Mouse (Mus musculus): Measurements from ENCODE around the gene Adh6a. TPM values are rescaled to one million over a fixed set of nuclear protein-coding genes. Genes with fewer than 3 reads are reported as not detected.
A peak's percentile ranks its signal among the peaks of the same experiment; 100 is the strongest.
"Not testable (repeated sequence)": the region's sequence is repeated elsewhere in the genome, so short reads cannot be mapped to it uniquely, and the experiment has no call there.

Gene Adh6a
- total RNA-seq, 1 experiment from 2014 or later, result not detected

DNA sequence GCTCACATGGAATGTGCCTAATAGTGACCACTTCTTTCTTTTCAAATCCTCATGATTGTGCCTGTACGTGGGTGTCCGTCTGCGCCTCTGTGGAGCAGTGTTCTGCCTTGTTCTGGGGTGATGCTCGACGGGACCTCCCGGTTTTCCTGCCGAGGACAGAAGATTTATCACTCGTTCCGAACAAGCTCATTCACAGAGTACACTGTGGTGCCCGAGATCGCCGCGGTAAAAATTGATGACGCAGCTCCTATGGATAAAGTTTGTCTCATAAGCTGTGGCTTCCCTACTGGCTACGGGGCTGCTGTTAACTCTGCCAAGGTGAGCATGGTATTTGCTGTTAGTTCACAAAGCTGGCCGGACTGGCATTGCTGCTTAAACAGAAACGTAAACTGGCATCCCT lies 11.9 kb downstream of the Adh6a start:
- DNase-seq, result no peak

DNA sequence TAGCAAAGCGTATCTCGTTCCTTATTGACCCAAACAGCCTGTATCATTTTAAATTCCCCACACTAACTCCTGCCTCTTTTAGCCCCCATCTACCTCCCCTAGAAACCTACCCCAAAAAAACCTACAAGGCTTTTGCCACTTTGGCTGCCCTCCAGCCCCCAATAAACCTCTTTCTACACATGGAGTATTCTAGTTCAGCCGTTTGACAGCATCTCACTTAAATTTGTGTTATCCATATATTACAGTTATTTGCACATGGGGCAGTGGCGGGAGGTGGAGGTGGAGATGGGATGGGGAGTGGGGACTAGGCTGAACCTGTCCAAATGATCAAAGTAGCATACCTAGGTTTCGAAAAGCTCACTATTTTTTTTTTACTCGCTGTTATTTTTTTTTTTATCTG lies 12.4 kb downstream of the Adh6a start:
- DNase-seq, result no peak

DNA sequence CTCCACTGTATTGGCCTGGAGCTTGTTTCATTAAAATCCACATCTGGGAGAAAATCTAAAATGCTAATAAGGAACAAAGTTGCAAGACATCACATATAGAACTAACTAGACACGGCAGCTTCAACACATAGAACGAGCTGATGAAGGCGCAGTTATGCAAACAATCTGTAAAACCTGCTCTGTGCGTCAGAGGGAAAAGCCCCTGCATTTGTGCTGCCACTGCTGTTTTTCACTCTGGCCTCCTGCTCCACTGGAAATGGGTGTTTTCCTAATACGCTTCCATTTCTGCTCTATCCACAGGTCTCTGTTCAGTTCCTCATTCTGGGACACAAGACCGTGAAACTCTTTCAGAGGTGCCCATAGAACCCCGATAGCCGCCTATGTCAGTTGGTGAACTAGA lies 20.8 kb downstream of the Adh6a start:
- DNase-seq, result no peak

DNA sequence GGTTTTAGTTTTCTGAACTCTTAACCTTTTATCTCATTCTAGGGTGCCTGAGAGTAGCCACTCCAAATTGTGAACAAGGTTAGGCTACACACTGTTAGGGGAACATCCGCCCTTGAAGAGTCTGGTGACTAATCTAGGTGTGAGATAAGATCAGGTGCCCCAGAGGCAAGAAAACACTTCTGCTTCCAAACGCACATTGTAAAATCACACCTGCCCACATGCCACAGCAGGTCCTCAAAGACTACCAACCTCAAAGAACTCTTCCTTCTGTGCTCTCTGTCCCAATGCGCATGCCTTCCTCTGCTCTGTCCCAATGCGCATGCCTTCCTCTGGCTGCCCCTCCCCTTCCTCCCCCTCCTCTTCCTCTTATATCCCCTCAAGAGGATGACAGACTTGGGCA lies 21.2 kb downstream of the Adh6a start:
- DNase-seq, result no peak

DNA sequence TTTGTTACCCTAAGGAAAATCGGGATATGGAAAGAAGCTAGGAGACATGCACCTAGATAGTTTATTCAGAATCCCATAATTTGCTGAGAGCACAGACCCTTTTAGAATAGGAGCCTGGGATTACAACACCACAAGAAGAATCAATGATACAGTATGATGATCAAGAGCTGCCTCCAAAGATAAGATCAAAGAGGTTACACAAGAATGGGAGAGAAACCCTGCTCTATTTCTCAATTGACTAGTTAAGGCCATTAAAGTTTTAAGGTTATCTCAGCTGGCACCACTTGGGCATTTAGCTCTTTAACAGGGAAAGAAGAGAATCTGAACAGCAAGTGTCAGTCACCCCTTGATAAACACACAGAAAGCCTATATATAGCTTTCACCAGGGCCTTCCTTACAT lies 22.5 kb downstream of the Adh6a start:
- no peak for DNase-seq

DNA sequence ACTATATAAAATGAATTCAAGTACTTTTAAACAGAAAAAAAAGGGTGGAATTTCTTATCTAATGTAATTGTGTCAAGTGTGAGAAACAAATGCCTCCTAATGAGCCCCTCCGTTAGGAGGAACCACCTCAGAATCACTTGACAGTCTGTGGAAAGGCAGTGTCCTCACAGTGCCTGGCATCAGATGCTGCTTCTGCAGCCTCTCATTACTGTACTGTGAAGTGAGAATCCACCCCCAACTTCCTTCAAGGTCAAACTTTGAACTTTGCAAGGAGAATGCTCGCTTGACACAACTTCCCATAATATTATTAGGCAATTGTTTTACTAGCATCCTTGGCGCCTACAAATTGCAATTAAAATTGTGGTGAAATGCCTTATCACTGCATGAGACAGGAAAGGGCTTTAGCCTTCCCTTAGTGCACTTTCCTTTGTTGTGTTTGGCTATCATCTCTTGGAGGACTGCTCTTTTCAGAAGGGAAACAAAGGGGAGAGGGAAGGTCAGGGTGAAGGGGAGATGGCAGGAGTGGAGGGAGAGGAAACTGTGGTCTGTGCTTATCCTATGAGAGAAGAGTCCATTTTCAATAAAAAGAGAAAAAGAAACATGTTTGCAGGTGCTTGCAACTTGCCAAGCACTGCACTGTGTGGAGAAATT lies 23.1 kb downstream of the Adh6a start:
- DNase-seq, result no peak

DNA sequence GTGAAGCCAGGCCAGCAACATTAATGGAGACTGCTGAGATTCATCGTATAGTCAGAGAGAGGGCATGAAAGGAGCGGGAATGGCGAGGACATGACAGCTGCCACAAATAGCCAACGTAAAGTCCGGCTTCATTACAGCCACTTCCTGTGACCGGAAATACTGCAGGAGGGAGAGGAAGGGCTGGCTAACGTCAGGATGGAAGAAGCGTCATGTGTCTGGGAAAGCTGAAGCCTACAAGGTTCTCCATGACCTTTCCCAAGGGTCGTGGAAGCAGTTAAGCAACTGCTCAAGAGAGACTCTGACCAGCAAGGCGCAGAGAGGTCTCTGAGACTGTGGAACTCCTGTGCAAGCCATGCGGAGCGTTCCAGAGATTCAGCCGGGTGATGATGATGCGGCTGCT lies 28.4 kb downstream of the Adh6a start, which contains the start of gene Adh6b:
Adh6b (plus strand) TSS at position 305 of the 400 bp plus-strand sequence.
- no peak for DNase-seq

DNA sequence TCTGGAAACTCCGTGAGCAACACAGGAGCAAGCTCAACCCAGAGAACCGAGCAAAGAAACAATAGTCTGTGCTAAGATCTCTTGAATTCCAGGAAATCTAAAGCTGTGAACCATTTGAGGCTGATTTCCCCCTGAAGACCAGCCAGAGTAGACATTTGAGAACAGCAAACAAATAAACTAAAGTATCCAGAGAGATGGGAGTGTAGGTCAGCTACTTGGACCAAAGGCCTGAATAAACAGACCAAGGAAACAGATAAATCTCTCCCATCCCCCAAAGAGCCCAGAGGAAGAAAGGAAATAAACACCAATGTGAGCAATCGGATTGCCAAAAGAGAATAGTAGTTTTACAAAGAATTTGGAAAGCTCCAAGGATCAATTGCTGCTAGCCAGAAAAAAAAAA lies 34.0 kb downstream of the Adh6a start:
- no peak for DNase-seq

DNA sequence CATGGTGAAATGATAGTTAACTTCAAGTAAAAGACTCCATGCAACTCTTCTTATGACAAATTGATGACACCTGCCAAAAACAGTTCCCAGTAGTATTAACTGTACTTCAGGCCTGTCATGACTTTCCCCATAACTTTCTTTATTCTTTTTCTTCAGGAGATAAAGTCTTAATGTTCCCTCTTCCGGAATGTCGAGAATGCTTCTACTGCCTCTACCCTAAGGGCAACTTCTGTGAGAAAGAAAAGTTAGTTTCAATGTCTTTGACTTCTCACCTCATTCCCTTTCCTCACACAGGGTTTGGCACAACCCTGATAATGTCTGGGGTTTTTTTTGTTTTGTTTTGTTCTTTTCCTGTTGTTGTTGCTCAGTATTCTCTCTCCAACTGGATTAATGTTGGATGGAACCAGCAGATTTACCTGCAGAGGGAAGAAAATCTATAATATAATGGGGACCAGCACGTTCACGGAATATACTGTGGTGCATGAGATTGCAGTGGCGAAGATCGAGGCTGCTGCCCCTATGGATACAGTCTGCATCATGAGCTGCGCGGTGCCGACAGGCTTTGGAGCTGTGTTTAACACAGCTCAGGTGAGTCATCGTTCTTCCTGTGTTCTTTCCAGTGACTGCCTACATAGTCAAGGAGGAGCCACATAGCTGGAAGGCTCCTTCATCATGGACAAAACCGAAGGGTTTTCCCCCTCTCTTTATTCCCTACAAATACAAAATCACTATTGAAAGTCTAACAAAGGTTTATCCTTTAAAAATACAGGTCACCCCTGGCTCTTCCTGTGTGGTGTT lies 39.1 kb downstream of the Adh6a start:
- DNase-seq, result no peak

DNA sequence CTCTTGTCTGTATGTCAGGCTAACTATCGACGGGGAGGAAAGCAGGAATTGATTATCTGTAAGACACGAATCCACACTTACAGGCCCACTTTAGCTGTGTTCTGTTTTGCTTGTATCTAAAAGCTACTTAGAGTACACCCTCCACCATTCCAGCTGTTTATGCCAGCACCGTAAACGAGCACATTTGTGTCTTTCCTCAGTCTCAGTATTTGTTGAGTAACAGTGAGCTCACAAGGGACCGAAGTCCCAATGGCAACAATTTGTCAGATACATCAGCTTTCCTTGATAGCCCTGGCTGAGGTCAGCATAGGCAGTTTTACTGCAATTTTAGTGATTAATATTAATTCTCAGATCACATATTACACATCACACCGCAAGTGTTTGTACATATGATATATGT lies 45.8 kb downstream of the Adh6a start:
- DNase-seq, result no peak

DNA sequence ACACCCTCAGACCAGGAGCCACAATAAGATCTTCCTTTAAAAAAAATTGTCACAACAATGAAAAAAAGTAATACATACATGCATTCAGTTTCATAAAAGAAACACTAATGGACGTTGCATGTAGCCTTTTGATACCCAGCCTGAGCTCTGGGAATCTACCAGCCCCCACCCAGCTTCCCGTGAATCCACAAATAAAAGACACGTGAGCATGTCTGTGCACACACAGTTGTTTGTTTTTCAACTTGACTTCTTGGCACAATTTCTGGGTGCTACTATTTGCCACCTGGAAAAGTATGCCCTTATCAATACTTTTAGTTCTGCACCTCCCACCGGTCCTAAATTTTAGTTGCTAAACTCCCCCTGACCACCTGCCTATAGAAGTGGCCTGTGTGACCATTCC lies 47.6 kb downstream of the Adh6a start:
- no peak for DNase-seq

DNA sequence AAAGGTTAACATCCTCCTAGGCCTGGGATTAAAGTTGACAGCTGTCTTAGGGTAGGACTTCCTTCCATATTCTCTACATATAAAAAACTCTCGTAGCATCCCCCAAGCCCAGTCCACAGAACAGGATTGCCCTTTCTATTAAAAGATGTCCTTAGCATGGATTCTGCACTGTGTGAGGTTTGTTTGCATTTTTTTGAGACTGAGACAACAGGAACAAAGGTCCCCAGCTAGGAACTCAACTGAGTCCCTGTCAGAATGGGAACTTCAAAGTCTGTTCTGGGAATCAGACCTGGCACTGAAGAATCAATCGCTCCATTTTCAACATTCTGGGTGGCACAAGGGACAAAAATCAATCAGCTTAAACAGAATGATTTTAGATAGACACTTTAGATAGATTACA lies 49.8 kb downstream of the Adh6a start:
- DNase-seq, result no peak

DNA sequence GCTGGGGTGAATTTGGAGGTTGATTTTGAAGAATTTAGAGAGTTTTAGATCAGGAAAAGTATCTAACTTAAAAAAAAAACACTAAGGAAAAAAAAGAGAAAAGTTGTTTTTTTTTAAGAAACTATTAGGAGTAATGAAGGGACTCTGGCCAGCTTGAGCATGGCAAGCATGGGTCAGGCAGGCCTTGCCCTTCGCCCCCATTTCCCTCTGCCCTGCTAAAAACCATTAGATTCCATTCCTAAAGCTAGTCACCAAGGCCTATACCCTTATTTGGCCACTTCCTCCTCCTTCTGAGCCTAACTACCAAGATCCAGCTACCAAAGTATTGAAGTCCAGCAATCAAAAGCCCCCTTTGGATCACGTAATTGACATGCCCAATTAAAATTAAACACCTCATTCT lies 53.1 kb downstream of the Adh6a start:
- no peak for DNase-seq

DNA sequence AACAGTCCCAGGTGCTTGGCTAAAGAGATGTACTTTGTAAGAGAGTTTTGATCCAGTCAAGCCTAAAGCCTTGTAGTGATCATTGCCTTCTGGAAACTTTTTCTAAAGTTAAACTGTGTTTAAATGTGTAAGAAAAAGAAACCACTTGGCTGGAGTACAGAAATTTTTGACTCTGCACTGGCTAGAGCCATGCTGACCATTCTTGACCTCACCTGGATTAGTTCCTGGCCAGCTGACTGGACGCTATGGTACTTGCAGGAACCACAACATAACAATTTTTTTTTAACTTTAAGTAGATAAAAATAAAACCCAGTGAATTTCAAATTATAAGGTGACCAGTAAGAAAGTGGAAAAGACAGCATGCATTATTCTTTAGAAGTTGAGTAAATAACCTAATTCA lies 56.5 kb downstream of the Adh6a start:
- no peak for DNase-seq

DNA sequence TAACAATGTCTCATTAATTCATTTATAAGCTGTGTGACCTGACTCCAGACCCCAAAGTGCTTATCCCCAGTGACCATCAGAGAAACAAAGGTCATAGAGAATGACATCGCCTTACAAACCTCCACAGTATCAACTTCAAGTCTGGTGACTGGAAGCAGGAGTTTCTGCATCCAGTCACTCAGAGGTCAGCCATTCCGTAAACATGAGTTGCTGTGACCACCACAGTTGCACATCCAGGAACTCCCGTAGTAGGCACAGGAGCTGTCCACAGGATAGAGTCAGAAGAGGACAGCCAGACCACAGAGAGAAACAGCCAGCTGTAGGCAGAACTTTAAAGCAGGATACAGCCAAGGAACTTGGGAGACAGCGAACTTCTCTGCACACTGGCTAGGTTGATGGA lies 57.2 kb downstream of the Adh6a start:
- DNase-seq, result not testable (repeated sequence)

DNA sequence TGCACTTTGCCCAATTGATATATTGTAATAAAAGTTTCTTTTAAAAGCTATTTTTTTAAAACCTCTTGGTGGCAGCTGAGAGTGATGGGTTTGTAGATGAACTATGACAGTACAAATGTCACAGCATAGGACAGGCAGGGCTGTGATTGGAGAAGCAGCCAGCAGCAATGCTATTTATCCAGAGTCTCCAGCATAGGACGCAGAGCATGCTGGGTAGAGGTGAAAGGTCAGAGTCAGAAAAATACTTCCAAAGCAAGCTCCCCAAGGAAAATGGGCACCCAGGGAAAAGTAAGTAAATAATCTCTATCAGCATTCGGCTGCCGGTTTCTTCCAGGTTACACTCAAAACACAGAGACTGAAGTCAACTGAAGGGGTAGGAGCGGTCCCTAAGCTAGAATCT lies 60.8 kb downstream of the Adh6a start:
- peak; percentile 32 for DNase-seq

DNA sequence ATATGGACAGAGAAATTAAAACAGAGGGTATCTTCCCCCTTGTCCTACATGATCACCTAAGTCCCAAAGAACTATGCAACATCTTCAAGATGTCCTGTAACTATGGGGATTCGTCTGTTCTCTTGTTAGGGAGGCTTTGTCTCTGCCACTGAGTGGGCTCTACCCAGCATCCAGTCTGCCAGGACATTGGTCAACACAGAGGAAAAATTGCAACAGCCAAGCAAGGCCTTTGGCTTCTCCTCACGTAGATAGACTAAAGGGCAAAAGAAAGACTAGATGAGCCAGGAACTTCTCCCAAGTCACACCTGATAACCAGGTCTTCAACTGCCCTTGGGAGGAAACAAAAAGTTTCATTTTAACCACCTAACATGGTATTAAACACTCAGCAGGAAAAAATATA lies 62.1 kb downstream of the Adh6a start:
- DNase-seq, result peak; percentile 29

Other genes with a start within 250 kb of the Adh6a start
- 0.04 TPM in 1 of 2 replicates, not detected in the other for gene 1110002E22Rik, start 248.2 kb upstream of the Adh6a start, total RNA-seq (2021)
- gene Gm5105, start 245.9 kb upstream of the Adh6a start, total RNA-seq (2021), result not detected in 2 replicates
- gene Trmt10a, start 169.8 kb upstream of the Adh6a start, total RNA-seq (2021), result 11.7 and 14.7 TPM in 2 replicates
- 8.0 and 22.6 TPM in 2 replicates for gene Mttp, start 168.3 kb upstream of the Adh6a start, total RNA-seq (2021)
- not detected in 2 replicates for gene 4930579F01Rik, start 119.5 kb upstream of the Adh6a start, total RNA-seq (2021)
- gene Adh7, start 95.5 kb upstream of the Adh6a start, total RNA-seq (2021), result 18.2 and 24.3 TPM in 2 replicates
- gene Adh1, start 52.3 kb upstream of the Adh6a start, total RNA-seq (2021), result 3,758 and 4,029 TPM in 2 replicates
- gene Adh6b, start 28.5 kb downstream of the Adh6a start, total RNA-seq (2021), result 0.52 and 0.56 TPM in 2 replicates
- gene Adh4, start 102.2 kb downstream of the Adh6a start, total RNA-seq (2021), result 1.6 and 13.8 TPM in 2 replicates
- 180 and 201 TPM in 2 replicates for gene Adh5, start 129.8 kb downstream of the Adh6a start, total RNA-seq (2021)
- 50.5 and 54.4 TPM in 2 replicates for gene Metap1, start 176.2 kb downstream of the Adh6a start, total RNA-seq (2021)
- 171 and 181 TPM in 2 replicates for gene Eif4e, start 212.9 kb downstream of the Adh6a start, total RNA-seq (2021)